Mouse (Mus musculus) activated CD4-positive, CD25-positive, alpha-beta regulatory T cell, adult 9 weeks (primary cell): ENCODE data around the gene Catsper4. TPM values are rescaled to one million over a fixed set of nuclear protein-coding genes. Genes with fewer than 3 reads are reported as not detected.

Experiments used
- polyA plus RNA-seq: library from polyadenylated mRNA; unstranded; fragments of 100-300 nt; shearing (Covaris generic); gene quantifications from one replicate; pipeline ENCODE4 v1.2.1, GENCODE M21; 2017

Catsper4 gene
- not detected for polyA plus RNA-seq

GRCm38 (mm10) chr4:134227194-134227593 lies at the start of gene Catsper4:
Gene Catsper4, minus strand, starts transcription at chr4:134227383.

DNA sequence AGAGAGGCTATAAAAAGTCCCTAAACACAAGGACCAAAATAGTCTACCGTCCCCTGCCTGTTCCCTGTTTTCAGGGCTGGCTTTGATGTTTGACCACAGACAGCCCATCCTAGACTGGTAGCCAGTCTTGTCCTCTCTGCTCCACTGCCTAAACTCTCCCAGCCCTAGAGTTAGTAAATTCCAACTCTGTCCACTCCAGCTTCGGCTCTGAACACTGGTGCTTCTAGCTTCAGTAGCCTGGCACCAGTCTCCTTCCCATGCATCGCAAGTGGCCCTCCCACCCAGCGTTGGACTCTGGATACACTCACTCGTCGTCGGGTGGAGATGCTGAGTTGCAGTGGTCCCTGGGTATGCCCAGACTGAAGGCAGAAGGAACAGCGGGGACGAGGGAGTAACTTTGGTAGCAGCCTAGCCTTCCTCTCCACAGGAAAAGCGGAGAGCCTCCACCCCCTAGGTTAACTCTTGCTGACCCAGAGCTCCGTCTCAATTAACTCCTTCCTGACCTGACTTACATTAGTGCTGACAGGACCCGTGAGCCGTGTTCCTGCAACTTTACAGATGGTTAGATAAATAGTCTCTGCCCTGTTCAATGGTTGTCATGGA lies 26.6 kb upstream of the Catsper4 start, which contains the start of gene Grrp1:
Gene Grrp1, minus strand, starts transcription at position 385 of the 603 bp plus-strand sequence.

DNA sequence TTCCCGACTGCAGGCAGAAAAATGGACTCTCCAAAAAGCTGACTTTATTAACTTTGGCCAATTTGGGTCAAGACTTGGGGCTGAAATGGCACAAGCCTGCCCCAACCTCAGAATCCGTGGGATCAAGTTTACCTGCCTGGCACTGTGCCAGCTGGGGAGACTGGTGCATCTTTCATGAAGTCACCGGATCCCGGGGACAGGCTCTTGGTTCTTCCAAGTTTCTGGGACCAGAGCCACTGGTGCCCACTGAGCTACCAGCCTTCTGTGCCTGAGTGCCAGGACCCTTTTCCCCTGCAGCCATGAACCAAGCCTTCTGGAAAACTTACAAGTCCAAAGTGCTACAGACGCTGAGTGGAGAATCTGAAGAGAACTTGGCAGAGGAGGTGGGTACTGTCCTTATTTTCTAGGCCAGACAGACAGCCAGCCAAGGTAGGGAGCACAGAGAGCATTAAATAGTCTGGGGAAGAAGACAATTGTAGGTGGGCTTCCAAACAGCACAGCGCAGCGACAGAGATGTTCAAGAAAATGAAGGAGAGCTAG lies 19.6 kb upstream of the Catsper4 start, which contains the start of gene Gm30191:
Gene Gm30191, plus strand, starts transcription at position 217 of the 540 bp plus-strand sequence.

DNA sequence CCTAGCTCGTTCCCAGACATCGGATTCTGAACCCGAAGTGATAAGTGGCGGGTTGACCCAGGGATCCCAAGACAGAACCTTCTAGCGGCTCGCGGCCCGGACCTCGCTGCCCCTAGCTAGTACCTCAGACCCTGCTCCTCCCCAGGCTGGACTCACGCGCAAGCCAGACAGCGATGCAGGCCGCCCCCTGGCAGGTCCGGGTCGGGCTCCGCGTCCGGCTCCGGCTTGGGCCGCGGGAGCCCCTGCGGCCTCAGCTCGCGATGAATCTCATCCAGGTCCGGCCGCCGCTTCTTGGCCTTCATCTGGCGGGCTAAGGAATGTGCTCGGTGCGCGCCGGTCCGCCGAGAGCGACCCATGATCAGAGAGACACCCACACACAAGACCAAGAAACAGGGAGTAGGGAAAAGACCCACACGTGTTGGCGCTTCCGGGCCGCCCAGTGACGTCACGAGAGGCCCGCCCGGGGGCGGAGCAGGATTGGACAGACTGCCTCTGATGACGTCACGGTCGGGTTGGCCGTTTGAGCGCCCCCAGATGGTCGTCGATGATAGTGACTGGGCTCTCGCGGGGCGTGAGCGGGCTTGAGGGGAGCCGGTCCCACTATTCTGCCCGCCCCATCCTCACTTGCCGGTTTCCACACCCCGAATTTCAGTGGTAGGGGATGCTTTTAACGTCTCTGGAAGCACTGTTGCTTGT lies 18.1 kb upstream of the Catsper4 start, which contains the start of gene Zfp593:
Gene Zfp593, minus strand, starts transcription at position 445 of the 696 bp plus-strand sequence.

GRCm38 (mm10) chr4:134243516-134244250 lies 16.5 kb upstream of the Catsper4 start, which contains the start of gene E130218I03Rik:
Gene E130218I03Rik, plus strand, starts transcription at chr4:134243662.

GRCm38 (mm10) chr4:134238279-134238651 lies 11.1 kb upstream of the Catsper4 start, which contains the start of gene Cnksr1:
Gene Cnksr1, minus strand, starts transcription at chr4:134238399.

GRCm38 (mm10) chr4:134202904-134203303 lies 24.3 kb downstream of the Catsper4 start, which contains the start of gene Gm7534:
Gene Gm7534, minus strand, starts transcription at chr4:134203004.

Other genes with a start within 250 kb of the Catsper4 start
- 37.4 TPM for gene Dhdds, start 226.5 kb downstream of the Catsper4 start, polyA plus RNA-seq
- not detected for gene Lin28a, start 208.5 kb downstream of the Catsper4 start, polyA plus RNA-seq
- 1.5 TPM for gene Zfp683, start 173.5 kb downstream of the Catsper4 start, polyA plus RNA-seq
- gene Crybg2, start 166.6 kb downstream of the Catsper4 start, polyA plus RNA-seq, result 15.4 TPM
- 3,032 TPM for gene Cd52, start 132.3 kb downstream of the Catsper4 start, polyA plus RNA-seq
- gene Ubxn11, start 124.8 kb downstream of the Catsper4 start, polyA plus RNA-seq, result 41.2 TPM
- gene Sh3bgrl3, start 98.6 kb downstream of the Catsper4 start, polyA plus RNA-seq, result 1,513 TPM
- gene Cep85, start 40.3 kb downstream of the Catsper4 start, polyA plus RNA-seq, result 84.8 TPM
- not detected for gene Gm7534, start 24.4 kb downstream of the Catsper4 start, polyA plus RNA-seq
- 0.33 TPM for gene Cnksr1, start 11.0 kb upstream of the Catsper4 start, polyA plus RNA-seq
- gene E130218I03Rik, start 16.3 kb upstream of the Catsper4 start, polyA plus RNA-seq, result 9.6 TPM
- gene Zfp593, start 18.2 kb upstream of the Catsper4 start, polyA plus RNA-seq, result 16.6 TPM
- not detected for gene Gm30191, start 19.6 kb upstream of the Catsper4 start, polyA plus RNA-seq
- not detected for gene Grrp1, start 26.7 kb upstream of the Catsper4 start, polyA plus RNA-seq
- 23.7 TPM for gene Pdik1l, start 60.5 kb upstream of the Catsper4 start, polyA plus RNA-seq
- not detected for gene Trim63, start 87.7 kb upstream of the Catsper4 start, polyA plus RNA-seq
- gene Slc30a2, start 115.8 kb upstream of the Catsper4 start, polyA plus RNA-seq, result 0.51 TPM
- gene Extl1, start 156.5 kb upstream of the Catsper4 start, polyA plus RNA-seq, result 1.0 TPM
- gene Pafah2, start 168.9 kb upstream of the Catsper4 start, polyA plus RNA-seq, result 2.3 TPM
- 107 TPM for gene Stmn1, start 240.9 kb upstream of the Catsper4 start, polyA plus RNA-seq